Mouse (Mus musculus) ES-Bruce4 (cell line): ENCODE data around the gene B3gnt6. TPM values are rescaled to one million over a fixed set of nuclear protein-coding genes. Genes with fewer than 3 reads are reported as not detected.

Source experiments
- H3K27ac ChIP-seq: 2 replicates; pipeline ENCODE4 v1.5.1; 2012; ENCODE audit warnings: low read length, inconsistent platforms; ENCODE audit not compliant: insufficient read depth
- H3K27me3 ChIP-seq: 2 replicates; pipeline ENCODE4 v1.6.1; 2012; ENCODE audit warnings: mild to moderate bottlenecking, low read length, inconsistent platforms; ENCODE audit not compliant: control insufficient read depth, poor library complexity, insufficient read depth, severe bottlenecking
- H3K36me3 ChIP-seq: 2 replicates; pipeline ENCODE4 v1.6.1; 2012; ENCODE audit warnings: inconsistent platforms, mild to moderate bottlenecking, low read length, moderate library complexity; ENCODE audit not compliant: control insufficient read depth, poor library complexity, insufficient read depth, severe bottlenecking
- H3K4me1 ChIP-seq: one replicate; pipeline ENCODE4 v1.8.1; 2011; ENCODE audit warnings: low read length; ENCODE audit not compliant: control insufficient read depth, insufficient read depth
- H3K4me3 ChIP-seq: 2 replicates; pipeline ENCODE4 v1.5.1; 2011; ENCODE audit warnings: low read depth, mild to moderate bottlenecking, low read length
- H3K9ac ChIP-seq: 2 replicates; pipeline ENCODE4 v1.6.1; 2012; ENCODE audit warnings: low read depth, mild to moderate bottlenecking, inconsistent platforms; ENCODE audit not compliant: poor library complexity, severe bottlenecking
- H3K9me3 ChIP-seq: replicated peaks from 2 replicates; pipeline ENCODE4 v1.6.1; 2012; ENCODE audit warnings: mild to moderate bottlenecking, low read length, inconsistent platforms; ENCODE audit not compliant: control insufficient read depth, poor library complexity, insufficient read depth, severe bottlenecking
- CTCF ChIP-seq: IDR thresholded peaks from one replicate; pipeline ENCODE4 v1.8.1; 2011; ENCODE audit warnings: low read depth, low read length
- EP300 ChIP-seq: IDR thresholded peaks from 2 replicates; pipeline ENCODE4 v1.6.1; 2011; ENCODE audit warnings: low read depth, low read length; ENCODE audit not compliant: insufficient read depth
- POLR2A ChIP-seq: IDR thresholded peaks from one replicate; pipeline ENCODE4 v1.8.1; 2011; ENCODE audit warnings: low read length; ENCODE audit not compliant: insufficient read depth
- polyA plus RNA-seq: library from polyadenylated mRNA; stranded (reverse); fragments of >200 nt; gene quantifications from 2 replicates; pipeline ENCODE4 v1.2.4, GENCODE M21; 2011; ENCODE audit warnings: low read depth; ENCODE audit not compliant: missing spikeins, insufficient read depth, insufficient read length

Gene B3gnt6
- polyA plus RNA-seq, 1 experiment: not detected

DNA sequence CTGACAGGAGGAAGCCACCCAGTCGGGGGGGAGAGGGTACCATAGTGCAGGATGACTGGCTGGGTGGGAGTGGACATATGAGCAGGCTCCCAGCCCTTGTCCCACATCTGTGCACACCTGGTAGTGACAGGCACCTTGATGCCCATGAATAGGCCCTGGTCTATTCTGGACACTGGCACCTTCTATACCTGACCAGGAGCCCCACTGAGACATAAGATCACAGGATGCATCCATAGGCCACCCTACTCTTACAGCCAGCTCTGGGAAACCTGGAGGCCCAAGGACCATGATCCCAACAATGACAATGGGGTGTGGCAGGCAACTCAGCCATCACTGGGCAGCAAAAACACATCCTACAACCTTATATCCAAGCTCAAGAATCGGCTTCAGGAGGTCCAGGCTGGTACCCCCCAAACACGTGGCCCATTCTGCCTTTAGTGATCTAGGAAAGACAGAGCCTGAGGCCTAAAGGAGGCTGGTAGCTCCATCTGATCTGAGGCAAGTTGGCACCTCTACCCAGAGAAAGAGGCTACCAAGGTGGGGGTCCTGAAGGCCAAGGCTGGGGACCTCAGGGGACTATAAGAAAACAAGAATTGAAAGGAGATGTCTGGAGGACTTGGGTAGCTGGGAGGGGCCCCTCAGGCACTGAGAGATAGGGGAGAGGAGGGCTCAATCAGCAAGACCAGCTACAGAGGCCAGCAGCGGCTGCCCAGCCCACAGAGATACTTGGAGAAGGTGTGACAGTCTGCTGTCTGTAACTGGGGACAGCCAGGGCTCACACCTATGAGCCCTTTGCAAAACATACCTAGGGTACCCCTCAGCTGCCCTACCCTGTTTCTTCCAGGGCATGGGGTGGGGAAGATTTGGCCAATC is 24.2 kb downstream of the B3gnt6 start:
- TF ChIP-seq EP300: no peak
- no peak for TF ChIP-seq POLR2A
- TF ChIP-seq CTCF: no peak
- Histone ChIP-seq H3K27me3 (no peaks in the 10 kb centered on the region), H3K36me3 (no peaks in the 10 kb centered on the region), H3K9ac (no peak overlapping the region), H3K9me3 (no peaks in the 10 kb centered on the region), H3K4me3 (no peak overlapping the region), H3K27ac (no peak overlapping the region), H3K4me1 (peaks cover 15% of the 10 kb centered on the region)

DNA sequence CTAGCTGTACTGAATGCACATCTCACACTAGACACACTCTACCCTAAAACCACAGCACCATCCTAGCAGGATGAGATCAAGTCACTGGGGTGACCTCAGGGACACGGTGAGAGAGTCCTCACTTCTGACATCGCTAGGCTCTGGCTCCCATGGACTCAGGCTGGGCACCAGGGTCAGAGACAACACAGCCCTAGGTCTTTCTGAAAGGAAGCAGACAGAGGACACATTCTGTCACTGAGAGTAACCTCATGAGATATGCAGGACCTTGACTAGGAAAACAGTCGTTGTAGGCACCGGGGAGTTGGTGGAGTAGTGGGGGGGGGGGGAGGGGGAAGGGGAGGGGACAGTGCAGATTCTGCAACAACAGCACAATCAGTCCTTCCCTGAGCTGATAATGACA is 25.9 kb downstream of the B3gnt6 start:
- no peak overlapping the region for H3K27ac ChIP-seq
- no peak overlapping the region for H3K4me3 ChIP-seq
- no peaks in the 10 kb centered on the region for H3K27me3 ChIP-seq
- no peak overlapping the region for H3K9ac ChIP-seq
- H3K4me1 ChIP-seq: peaks cover 15% of the 10 kb centered on the region
- TF ChIP-seq CTCF (no peak), EP300 (no peak), POLR2A (no peak)
- H3K36me3 ChIP-seq: no peaks in the 10 kb centered on the region
- no peaks in the 10 kb centered on the region for H3K9me3 ChIP-seq

DNA sequence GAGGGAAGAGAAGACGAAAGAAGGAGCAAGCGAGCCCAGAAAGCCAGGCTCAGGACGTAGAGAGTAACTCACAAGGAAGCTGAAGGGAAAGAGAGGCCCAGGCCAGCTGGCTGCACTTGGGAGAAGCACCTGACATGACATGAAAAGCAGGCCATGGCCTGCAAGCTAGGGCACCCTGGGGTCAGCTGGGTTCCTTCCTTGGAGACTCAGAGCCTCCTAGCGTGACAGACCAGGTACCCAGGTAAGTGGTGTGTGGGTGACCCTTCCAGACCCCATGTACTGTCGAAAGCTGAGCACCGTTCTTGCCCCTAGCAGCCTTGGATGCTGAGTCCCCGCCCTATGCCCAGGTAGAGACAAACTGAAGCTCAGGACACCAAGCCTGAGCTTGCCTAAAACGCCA is 26.6 kb downstream of the B3gnt6 start:
- peaks cover 15% of the 10 kb centered on the region for H3K4me1 ChIP-seq
- no peaks in the 10 kb centered on the region for H3K36me3 ChIP-seq
- no peak overlapping the region for H3K27ac ChIP-seq
- H3K9ac ChIP-seq: no peak overlapping the region
- no peak overlapping the region for H3K4me3 ChIP-seq
- H3K27me3 ChIP-seq: no peaks in the 10 kb centered on the region
- no peaks in the 10 kb centered on the region for H3K9me3 ChIP-seq
- TF ChIP-seq EP300 (no peak), CTCF (no peak), POLR2A (no peak)

DNA sequence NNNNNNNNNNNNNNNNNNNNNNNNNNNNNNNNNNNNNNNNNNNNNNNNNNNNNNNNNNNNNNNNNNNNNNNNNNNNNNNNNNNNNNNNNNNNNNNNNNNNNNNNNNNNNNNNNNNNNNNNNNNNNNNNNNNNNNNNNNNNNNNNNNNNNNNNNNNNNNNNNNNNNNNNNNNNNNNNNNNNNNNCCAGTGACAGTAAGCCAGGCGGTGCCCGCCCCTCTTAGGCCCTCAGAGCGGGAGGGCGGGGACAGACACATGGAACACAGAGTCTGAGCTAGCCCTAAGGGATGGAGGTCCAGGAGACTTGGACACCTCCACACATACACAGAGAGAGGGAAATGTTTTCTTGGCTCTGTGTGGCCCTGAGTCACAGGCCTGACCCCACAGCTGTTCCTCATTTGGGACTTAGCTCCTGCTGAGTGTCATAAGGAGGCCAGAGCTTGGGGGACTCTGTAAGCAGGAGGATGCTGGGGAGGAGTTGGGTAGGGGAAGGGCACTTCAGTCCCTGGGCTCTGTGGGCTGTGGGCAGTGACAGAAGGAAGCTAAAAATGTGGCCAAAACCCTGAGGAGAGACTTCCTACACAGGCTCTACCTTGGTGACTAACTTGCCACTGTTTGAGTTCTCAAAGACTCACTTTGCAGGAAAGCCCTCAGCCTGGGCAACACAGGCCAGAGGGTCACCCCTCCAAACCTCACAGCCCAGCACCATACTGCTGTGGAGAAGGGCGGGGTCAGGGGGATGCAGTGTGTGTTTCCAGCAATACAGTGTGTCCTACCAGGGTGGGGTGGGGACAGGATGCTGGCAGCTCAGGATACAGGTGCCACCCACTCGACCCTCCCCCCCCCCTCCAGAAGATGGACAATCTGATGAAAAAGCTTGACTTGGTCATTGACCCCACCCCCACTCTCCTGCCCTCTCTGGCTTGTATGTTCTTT is 27.9 kb downstream of the B3gnt6 start:
- Histone ChIP-seq H3K9ac (no peak overlapping the region), H3K4me1 (peaks cover 15% of the 10 kb centered on the region), H3K36me3 (no peaks in the 10 kb centered on the region), H3K4me3 (no peak overlapping the region), H3K9me3 (no peaks in the 10 kb centered on the region), H3K27me3 (no peaks in the 10 kb centered on the region), H3K27ac (no peak overlapping the region)
- no peak for TF ChIP-seq POLR2A
- no peak for TF ChIP-seq CTCF
- TF ChIP-seq EP300: no peak

DNA sequence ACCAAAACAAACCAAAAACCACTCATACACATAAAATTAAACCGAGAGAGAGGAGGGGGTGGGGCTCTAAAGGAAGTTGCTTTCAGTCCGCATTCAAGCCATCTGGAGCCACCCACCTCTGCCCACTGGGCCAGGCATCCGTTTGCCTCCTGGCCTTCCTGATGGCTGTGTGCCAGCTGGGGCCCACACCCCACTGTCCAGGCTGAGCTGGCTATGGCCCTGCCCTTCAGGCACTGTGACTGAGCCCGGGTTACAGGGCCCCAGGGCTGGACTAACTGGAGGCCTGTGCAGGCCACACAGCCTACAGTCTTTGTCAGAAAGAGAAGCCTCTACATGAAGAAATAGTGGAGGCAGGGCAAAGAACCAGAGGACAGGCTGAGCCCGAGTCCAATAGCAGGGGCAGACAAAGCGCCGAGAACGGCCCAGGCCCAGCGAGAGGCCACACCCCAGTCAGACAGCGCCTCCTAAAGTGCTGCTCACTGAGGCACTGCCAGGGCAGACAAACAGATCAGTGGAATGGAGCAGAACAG is 34.2 kb downstream of the B3gnt6 start:
- H3K27me3 ChIP-seq: no peaks in the 10 kb centered on the region
- peaks cover 29% of the 10 kb centered on the region for H3K4me1 ChIP-seq
- H3K4me3 ChIP-seq: no peak overlapping the region
- H3K27ac ChIP-seq: no peak overlapping the region
- H3K9me3 ChIP-seq: no peaks in the 10 kb centered on the region
- no peaks in the 10 kb centered on the region for H3K36me3 ChIP-seq
- TF ChIP-seq CTCF (peak; percentile 30), EP300 (no peak)
- no peak overlapping the region for H3K9ac ChIP-seq
